Mouse (Mus musculus) CH12.LX (cell line): Measurements from ENCODE around the gene Tmem145. TPM values are rescaled to one million over a fixed set of nuclear protein-coding genes. Genes with fewer than 3 reads are reported as not detected.

ENCODE experiments used
- DNase-seq: peaks from one replicate; pipeline ENCODE4 v3.0.0-alpha.2; 2013; ENCODE audit errors: extremely low read depth
- H3K27ac ChIP-seq: 2 replicates; pipeline ENCODE4 v1.5.1; 2012; ENCODE audit warnings: low read depth, mild to moderate bottlenecking, control low read depth, moderate library complexity; ENCODE audit not compliant: insufficient read depth
- H3K27me3 ChIP-seq: replicated peaks from 2 replicates; pipeline ENCODE3; 2012; ENCODE audit warnings: inconsistent platforms
- H3K36me3 ChIP-seq, 2 experiments: replicated peaks in 1 of 2; 2 replicates each; pipeline versions ENCODE3 to v1.6.1; 2012; ENCODE audit warnings: inconsistent platforms in 1 of 2, low read length in 1 of 2, mild to moderate bottlenecking in 1 of 2, mixed read lengths in 1 of 2, moderate library complexity in 1 of 2; ENCODE audit not compliant: control insufficient read depth in 1 of 2, insufficient read depth in 1 of 2
- H3K4me1 ChIP-seq, 2 experiments: 2 replicates each; pipeline ENCODE4 v1.6.1; 2012; ENCODE audit warnings: inconsistent platforms in 1 of 2, moderate library complexity in 1 of 2; ENCODE audit not compliant: insufficient read depth in 2 of 2, control insufficient read depth in 1 of 2
- H3K4me2 ChIP-seq: 2 replicates; pipeline ENCODE4 v1.6.1; 2012; ENCODE audit warnings: low read depth, mild to moderate bottlenecking, control low read depth; ENCODE audit not compliant: poor library complexity, insufficient read depth, severe bottlenecking
- H3K4me3 ChIP-seq, 3 experiments: fragments of 150-350 bp in 1 of 3; sonication (generic) in 1 of 3; replicated peaks in 1 of 3; 2 replicates each; pipeline versions ENCODE3 to v1.5.1; 2011 to 2012; ENCODE audit warnings: low read depth in 2 of 3, low read length in 2 of 3, mild to moderate bottlenecking in 2 of 3, moderate library complexity in 2 of 3, control low read depth in 1 of 3, improper control_type of control experiment in 1 of 3, inconsistent platforms in 1 of 3, mixed read lengths in 1 of 3; ENCODE audit not compliant: poor library complexity in 1 of 3
- H3K79me2 ChIP-seq: replicated peaks from 2 replicates; pipeline ENCODE4 v1.6.1; 2012; ENCODE audit warnings: mild to moderate bottlenecking, moderate library complexity; ENCODE audit not compliant: control insufficient read depth, poor library complexity, insufficient read depth, severe bottlenecking; ENCODE audit errors: extremely low read depth
- H3K9ac ChIP-seq: 2 replicates; pipeline ENCODE4 v1.6.1; 2012; ENCODE audit warnings: low read depth, mild to moderate bottlenecking, control low read depth, moderate library complexity; ENCODE audit not compliant: insufficient read depth
- H3K9me3 ChIP-seq: replicated peaks from 2 replicates; pipeline ENCODE3; 2012; ENCODE audit warnings: low read length, inconsistent platforms, mixed read lengths
- CHD1 ChIP-seq: IDR thresholded peaks from 2 replicates; pipeline ENCODE4 v1.6.1; 2012; ENCODE audit warnings: low read depth, low read length, improper control_type of control experiment, inconsistent platforms
- CHD2 ChIP-seq: IDR thresholded peaks from 2 replicates; pipeline ENCODE4 v1.6.1; 2011; ENCODE audit warnings: low read length, improper control_type of control experiment
- EP300 ChIP-seq: IDR thresholded peaks from 2 replicates; pipeline ENCODE4 v1.6.1; 2011; ENCODE audit warnings: low read length, improper control_type of control experiment
- GABPA ChIP-seq: IDR thresholded peaks from 2 replicates; pipeline ENCODE4 v1.6.1; 2012; ENCODE audit warnings: low read depth, low read length, improper control_type of control experiment, inconsistent platforms; ENCODE audit not compliant: insufficient replicate concordance
- HCFC1 ChIP-seq: IDR thresholded peaks from 2 replicates; pipeline ENCODE4 v1.6.1; 2012; ENCODE audit warnings: low read depth, mild to moderate bottlenecking, inconsistent platforms, low read length, improper control_type of control experiment
- IRF4 ChIP-seq: IDR thresholded peaks from 2 replicates; pipeline ENCODE4 v1.6.1; 2014; ENCODE audit warnings: low read depth, mild to moderate bottlenecking, inconsistent platforms, low read length, improper control_type of control experiment
- JUN ChIP-seq: IDR thresholded peaks from 2 replicates; pipeline ENCODE4 v1.6.1; 2011; ENCODE audit warnings: low read depth, mild to moderate bottlenecking, low read length, improper control_type of control experiment, moderate library complexity; ENCODE audit not compliant: insufficient read depth
- MAFK ChIP-seq: IDR thresholded peaks from 2 replicates; pipeline ENCODE4 v1.6.1; 2011; ENCODE audit warnings: low read length, improper control_type of control experiment; ENCODE audit not compliant: insufficient replicate concordance
- MAX ChIP-seq: IDR thresholded peaks from 2 replicates; pipeline ENCODE4 v1.6.1; 2011; ENCODE audit warnings: low read length, improper control_type of control experiment
- MAZ ChIP-seq: IDR thresholded peaks from 2 replicates; pipeline ENCODE4 v1.6.1; 2012; ENCODE audit warnings: low read depth, mild to moderate bottlenecking, inconsistent platforms, low read length, improper control_type of control experiment, moderate library complexity
- MEF2A ChIP-seq: IDR thresholded peaks from 2 replicates; pipeline ENCODE4 v1.6.1; 2014; ENCODE audit warnings: low read depth, mild to moderate bottlenecking, inconsistent platforms, low read length, improper control_type of control experiment, borderline replicate concordance
- MYC ChIP-seq: IDR thresholded peaks from 2 replicates; pipeline ENCODE4 v1.6.1; 2011; ENCODE audit warnings: low read depth, mild to moderate bottlenecking, improper control_type of control experiment, low read length
- NELFE ChIP-seq: IDR thresholded peaks from 2 replicates; pipeline ENCODE4 v1.6.1; 2011; ENCODE audit warnings: low read depth, low read length, improper control_type of control experiment
- NRF1 ChIP-seq: IDR thresholded peaks from 2 replicates; pipeline ENCODE4 v1.6.1; 2014; ENCODE audit warnings: low read depth, mild to moderate bottlenecking, inconsistent platforms, low read length, improper control_type of control experiment, moderate library complexity
- PAX5 ChIP-seq: IDR thresholded peaks from 2 replicates; pipeline ENCODE4 v1.6.1; 2012; ENCODE audit warnings: low read length, inconsistent platforms, mixed read lengths
- POLR2A ChIP-seq: IDR thresholded peaks from 2 replicates; pipeline ENCODE4 v1.6.1; 2011; ENCODE audit warnings: low read depth, mild to moderate bottlenecking, improper control_type of control experiment, low read length
- RAD21 ChIP-seq: IDR thresholded peaks from 2 replicates; pipeline ENCODE4 v1.6.1; 2011; ENCODE audit warnings: low read depth, mild to moderate bottlenecking, low read length, improper control_type of control experiment, moderate library complexity
- RCOR1 ChIP-seq: conservative IDR thresholded peaks from 2 replicates; pipeline ENCODE4 v1.6.1; 2012; ENCODE audit warnings: low read depth, mild to moderate bottlenecking, inconsistent platforms, low read length, improper control_type of control experiment
- SMC3 ChIP-seq: IDR thresholded peaks from 2 replicates; pipeline ENCODE4 v1.6.1; 2011; ENCODE audit warnings: low read depth, low read length, improper control_type of control experiment
- TBP ChIP-seq: conservative IDR thresholded peaks from 2 replicates; pipeline ENCODE4 v1.6.1; 2011; ENCODE audit warnings: low read depth, low read length, improper control_type of control experiment
- TCF12 ChIP-seq: IDR thresholded peaks from 2 replicates; pipeline ENCODE4 v1.6.1; 2014; ENCODE audit warnings: low read depth, mild to moderate bottlenecking, inconsistent platforms, low read length, improper control_type of control experiment
- UBTF ChIP-seq: IDR thresholded peaks from 2 replicates; pipeline ENCODE4 v1.6.1; 2012; ENCODE audit warnings: low read depth, mild to moderate bottlenecking, inconsistent platforms, low read length, improper control_type of control experiment, moderate library complexity
- USF1 ChIP-seq: IDR thresholded peaks from 2 replicates; pipeline ENCODE4 v1.6.1; 2014; ENCODE audit warnings: low read depth, mild to moderate bottlenecking, inconsistent platforms, low read length, improper control_type of control experiment
- USF2 ChIP-seq: conservative IDR thresholded peaks from 2 replicates; pipeline ENCODE4 v1.6.1; 2011; ENCODE audit warnings: low read depth, low read length, improper control_type of control experiment
- ZKSCAN1 ChIP-seq: IDR thresholded peaks from 2 replicates; pipeline ENCODE4 v1.6.1; 2012; ENCODE audit warnings: low read depth, inconsistent platforms, low read length, improper control_type of control experiment, borderline replicate concordance
- ZMIZ1 ChIP-seq: IDR thresholded peaks from 2 replicates; pipeline ENCODE4 v1.6.1; 2012; ENCODE audit warnings: low read depth, mild to moderate bottlenecking, inconsistent platforms, low read length, improper control_type of control experiment
- ZNF384 ChIP-seq: IDR thresholded peaks from 2 replicates; pipeline ENCODE4 v1.6.1; 2012; ENCODE audit warnings: low read depth, low read length, improper control_type of control experiment, inconsistent platforms
- dilution Hi-C: fragments of 300-500 bp; cut with MboI; formaldehyde crosslinking; loops from 2 replicates; pipeline ENCODE4 v1.14.3; 2020; ENCODE audit warnings: low sequenced_read_pairs; ENCODE audit not compliant: extremely low pct_unique_long_range_greater_than_20kb, extremely low pct_ligation_motif_present
- in situ Hi-C: fragments of 300-500 bp; cut with MboI; formaldehyde crosslinking; loops from 3 replicates; pipeline ENCODE4 v1.14.3; 2019; ENCODE audit warnings: low sequenced_read_pairs, low pct_ligation_motif_present, low pct_unique_long_range_greater_than_20kb, mixed read lengths
- polyA plus RNA-seq: library from polyadenylated mRNA; unstranded; fragments of >175 nt; gene quantifications from 2 replicates; pipeline ENCODE4 v1.2.1, GENCODE M21; 2012; ENCODE audit warnings: low read depth; ENCODE audit not compliant: insufficient read length
- total RNA-seq, 2 experiments: library from RNA; depleted of rRNA; stranded (reverse); fragments of 300-350 nt in 1 of 2; fragments of >200 nt in 1 of 2; gene quantifications; 2 replicates each; pipeline ENCODE4 v1.2.3; 2012 to 2014

The Tmem145 gene
- total RNA-seq (2012; rRNA removed): not detected in 2 replicates
- not detected in 2 replicates for total RNA-seq (2014; rRNA removed)
- 0.10 TPM in 1 of 2 replicates, not detected in the other for polyA plus RNA-seq

DNA sequence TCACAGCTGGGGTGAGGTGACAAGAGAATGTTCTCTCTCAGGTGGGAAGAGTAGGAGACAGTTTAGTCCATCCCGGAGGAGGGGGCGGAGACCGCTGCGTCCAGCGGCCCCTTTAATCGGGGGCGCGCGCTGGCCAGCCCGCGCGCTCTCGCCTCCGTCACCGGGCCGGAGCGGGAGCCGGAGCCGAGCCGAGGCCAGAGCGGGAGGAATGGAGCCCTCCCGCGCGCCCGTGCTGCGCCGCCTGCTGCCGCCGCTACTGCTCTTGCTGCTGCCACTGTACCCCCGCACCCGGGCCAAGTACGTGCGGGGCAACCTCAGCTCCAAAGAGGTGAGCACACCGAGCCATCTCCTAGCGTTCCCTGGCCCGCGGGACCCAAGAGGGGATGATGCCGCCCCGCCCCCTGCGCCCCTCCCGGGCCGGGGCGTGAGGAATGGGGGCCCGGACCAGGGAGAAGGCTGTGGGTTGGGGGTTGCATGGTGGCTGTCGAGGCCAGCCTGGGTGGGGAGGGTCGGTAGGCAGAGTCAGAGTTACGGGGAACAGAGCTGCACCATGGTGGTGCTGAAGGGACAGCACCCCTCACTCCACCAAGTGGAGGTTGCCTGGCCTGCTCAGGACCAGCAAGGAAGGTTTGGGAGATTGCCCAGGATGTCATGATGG lies at the start of gene Tmem145:
Gene Tmem145, plus strand, starts transcription at position 151 of the 658 bp plus-strand sequence.
- Histone ChIP-seq H3K4me2 (no peak within 1 kb of the TSS), H3K27me3 (peaks cover 78% of the 10 kb centered on the region), H3K9me3 (no peaks in the 10 kb centered on the region), H3K27ac (no peak within 1 kb of the TSS), H3K4me1 (no peaks in the 10 kb centered on the region), H3K36me3 (no peaks in the 10 kb centered on the region), H3K4me3 (no peak within 1 kb of the TSS), H3K9ac (no peak within 1 kb of the TSS), H3K79me2 (no peaks in the 10 kb centered on the region)
- no peak for DNase-seq
- TF ChIP-seq SMC3 (no peak), MEF2A (no peak), USF2 (no peak), CHD2 (no peak), UBTF (no peak), NRF1 (no peak), MAX (no peak), CHD1 (no peak), ZKSCAN1 (no peak), POLR2A (no peak), RCOR1 (no peak), NELFE (no peak), RAD21 (no peak), MAZ (no peak)
- dilution Hi-C loops (no loop called here), in situ Hi-C loops (no loop called here)

GRCm38 (mm10) chr7:25261896-25262295 lies 44.0 kb upstream of the Tmem145 start:
- no peaks in the 10 kb centered on the region for H3K36me3 ChIP-seq
- dilution Hi-C loops (no loop called here), in situ Hi-C loops (no loop called here)

More at GRCm38 (mm10) chr7:25261896-25262295, 44.0 kb upstream of the Tmem145 start:
- Histone ChIP-seq H3K4me2 (no peak overlapping the region), H3K9ac (no peak overlapping the region), H3K4me3 (no peak overlapping the region), H3K79me2 (no peaks in the 10 kb centered on the region), H3K4me1 (peaks cover 0 to 6% of the 10 kb centered on the region in 2 experiments; a peak in 3 of 4 replicates), H3K9me3 (no peaks in the 10 kb centered on the region), H3K27me3 (no peaks in the 10 kb centered on the region), H3K27ac (no peak overlapping the region)
- no peak for TF ChIP-seq UBTF
- no peak for TF ChIP-seq CHD2
- TF ChIP-seq POLR2A: no peak
- no peak for TF ChIP-seq TCF12
- no peak for TF ChIP-seq MYC
- no peak for TF ChIP-seq IRF4
- no peak for TF ChIP-seq JUN
- TF ChIP-seq PAX5: no peak
- no peak for TF ChIP-seq MAFK
- no peak for TF ChIP-seq GABPA
- TF ChIP-seq TBP: no peak
- no peak for TF ChIP-seq ZMIZ1
- no peak for TF ChIP-seq EP300
- no peak for TF ChIP-seq HCFC1
- TF ChIP-seq ZNF384: no peak
- no peak for TF ChIP-seq USF1
- no peak for TF ChIP-seq NELFE
- DNase-seq: no peak
